Mouse (Mus musculus) heart, postnatal 0 days (tissue): ENCODE results near the gene 4933424G06Rik.

ENCODE experiments used
- CTCF ChIP-seq: IDR thresholded peaks from 2 replicates; pipeline ENCODE4 v1.5.1; 2016; ENCODE audit warnings: antibody characterized with exemption, control low read depth, low read depth
- EP300 ChIP-seq: IDR thresholded peaks from 2 replicates; pipeline ENCODE4 v1.6.1; 2016; ENCODE audit warnings: antibody characterized with exemption, low read depth

DNA sequence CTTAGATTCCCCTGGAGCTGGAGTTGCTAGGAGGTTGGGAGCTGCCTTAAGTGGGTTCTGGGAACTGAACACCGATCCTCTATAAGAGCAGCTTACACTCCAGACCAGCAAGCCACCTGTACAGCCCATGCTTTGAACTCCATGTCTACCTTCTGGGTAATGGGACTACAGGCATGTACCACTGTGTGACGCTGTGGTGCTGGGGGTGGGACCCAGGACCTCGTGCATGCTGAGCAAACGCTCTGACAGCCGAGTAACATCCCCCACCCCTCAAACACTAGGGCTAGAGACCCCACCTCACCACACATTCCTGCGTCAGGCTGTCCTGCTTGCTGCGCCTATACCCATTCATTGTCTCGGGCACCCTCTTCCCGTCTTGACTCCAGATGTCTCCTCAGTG lies 48.6 kb downstream of the 4933424G06Rik start:
- TF ChIP-seq CTCF (no peak), EP300 (no peak)
